Mouse (Mus musculus) megakaryocyte, embryonic 14.5 days (primary cell): ENCODE data around the gene Gipc3.

ENCODE experiments used
- FLI1 ChIP-seq: IDR thresholded peaks from 2 replicates; pipeline ENCODE4 v1.6.1; 2012; ENCODE audit warnings: low read length, inconsistent platforms, mixed read lengths
- GATA1 ChIP-seq: IDR thresholded peaks from 3 replicates; pipeline ENCODE4 v1.6.1; 2012; ENCODE audit warnings: mixed read lengths, low read length, inconsistent platforms, borderline replicate concordance

DNA sequence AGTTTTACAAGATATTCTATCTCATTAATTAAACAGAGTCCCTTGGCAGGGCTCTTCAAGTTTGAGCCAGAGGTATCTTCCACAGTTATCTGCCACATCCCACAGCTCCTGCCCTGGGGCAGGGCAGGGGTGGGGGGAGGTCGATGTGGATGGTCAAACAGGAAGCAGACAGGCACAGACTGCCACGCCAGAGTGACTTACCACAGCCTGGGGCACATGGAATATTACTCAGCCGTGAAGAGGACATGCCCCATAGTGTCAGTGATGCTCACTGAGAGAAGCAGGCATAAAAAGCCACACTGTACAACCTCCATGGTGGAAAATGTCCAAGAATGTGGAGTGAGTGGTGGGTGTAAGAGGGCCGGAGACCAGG, 2.1 kb upstream of the Gipc3 start:
- TF ChIP-seq GATA1 (no peak), FLI1 (no peak)
